Mouse (Mus musculus) midbrain, embryonic 11.5 days (tissue): ENCODE measurements around the gene Pkmyt1. TPM values are rescaled to one million over a fixed set of nuclear protein-coding genes. Genes with fewer than 3 reads are reported as not detected.
A peak's percentile ranks its signal among the peaks of the same experiment; 100 is the strongest.

Source experiments
- ATAC-seq: fragments of 200-750 bp; cut with Nextera tagmentation; 2 replicates; pipeline ENCODE4 v1.8.0; 2017; ENCODE audit warnings: moderate TSS enrichment, moderate library complexity; ENCODE audit not compliant: low FRiP score
- DNase-seq: peaks from one replicate; pipeline ENCODE4 v3.0.0; 2015; ENCODE audit warnings: low spot score; ENCODE audit errors: missing footprints
- H3K27ac ChIP-seq: fragments of 300-500 bp; sonication (generic); 2 replicates; pipeline ENCODE4 v1.5.1; 2014; ENCODE audit warnings: low read depth, low read length
- H3K27me3 ChIP-seq: fragments of 300-500 bp; sonication (generic); 2 replicates; pipeline ENCODE4 v1.6.1; 2014; ENCODE audit warnings: mild to moderate bottlenecking, low read length, moderate library complexity, mixed read lengths; ENCODE audit not compliant: control insufficient read depth, insufficient read depth
- H3K36me3 ChIP-seq: fragments of 300-500 bp; sonication (generic); 2 replicates; pipeline ENCODE4 v1.6.1; 2014; ENCODE audit warnings: mild to moderate bottlenecking, low read length, moderate library complexity, mixed read lengths; ENCODE audit not compliant: control insufficient read depth, insufficient read depth
- H3K4me1 ChIP-seq: fragments of 300-500 bp; sonication (generic); 2 replicates; pipeline ENCODE4 v1.6.1; 2014; ENCODE audit warnings: low read length; ENCODE audit not compliant: control insufficient read depth, insufficient read depth
- H3K4me2 ChIP-seq: fragments of 300-500 bp; sonication (generic); 2 replicates; pipeline ENCODE4 v1.6.1; 2014; ENCODE audit warnings: mild to moderate bottlenecking, moderate library complexity
- H3K4me3 ChIP-seq: fragments of 300-500 bp; sonication (generic); 2 replicates; pipeline ENCODE4 v1.5.1; 2014; ENCODE audit warnings: low read depth, low read length
- H3K9ac ChIP-seq: fragments of 300-500 bp; sonication (generic); 2 replicates; pipeline ENCODE4 v1.6.1; 2014; ENCODE audit warnings: low read length
- H3K9me3 ChIP-seq: fragments of 300-500 bp; sonication (generic); 2 replicates; pipeline ENCODE4 v1.6.1; 2016; ENCODE audit warnings: low read length; ENCODE audit not compliant: control insufficient read depth
- WGBS: fragments of 180-500 bp; shearing (Covaris S2); extraction: QIAGEN DNeasy Blood & Tissue Kit; methylation state at CpG from one replicate; pipeline ENCODE4 v1.1.7; 2014; 5-methylcytosine and 5-hydroxymethylcytosine counted together
- polyA plus RNA-seq: library from polyadenylated mRNA; unstranded; fragments of >200 nt; fragmentation: Nextera tagmentation; extraction: Ambion mirVana; gene quantifications from 2 replicates; pipeline ENCODE4 v1.2.1, GENCODE M21; 2014

Gene Pkmyt1
- polyA plus RNA-seq, 1 experiment from 2014 or later = 33.7 TPM

GRCm38 (mm10) chr17:23734341-23734740 is 8.2 kb downstream of the Pkmyt1 start:
- no peak overlapping the region for H3K9ac ChIP-seq
- H3K4me2 ChIP-seq = no peak overlapping the region
- no peak overlapping the region for H3K27ac ChIP-seq
- WGBS = 100% methylated on average over 1 of the region's 1 CpGs
- no peaks in the 10 kb centered on the region; the same call in 1 of the 2 replicates for H3K36me3 ChIP-seq
- ATAC-seq = no peak
- peak; percentile 53 for DNase-seq
- H3K27me3 ChIP-seq = no peaks in the 10 kb centered on the region
- peaks cover 4% of the 10 kb centered on the region for H3K4me1 ChIP-seq
- H3K9me3 ChIP-seq = no peaks in the 10 kb centered on the region
- no peak overlapping the region for H3K4me3 ChIP-seq

GRCm38 (mm10) chr17:23737493-23738445 is 11.6 kb downstream of the Pkmyt1 start:
- 0 out of 2 replicates have a peak overlapping the region, but pooled peaks have one; percentile 66 for H3K4me3 ChIP-seq
- no peaks in the 10 kb centered on the region for H3K9me3 ChIP-seq
- no peak overlapping the region for H3K27ac ChIP-seq
- WGBS = 67% methylated on average over 15 of the region's 15 CpGs
- peak; percentile 78 for DNase-seq
- no peak for ATAC-seq
- no peaks in the 10 kb centered on the region; the same call in 1 of the 2 replicates for H3K36me3 ChIP-seq
- peaks cover 8% of the 10 kb centered on the region for H3K4me1 ChIP-seq
- no peak overlapping the region for H3K9ac ChIP-seq
- no peak overlapping the region; the same call in 1 of the 2 replicates for H3K4me2 ChIP-seq
- H3K27me3 ChIP-seq = peaks cover 24% of the 10 kb centered on the region

- H3K27ac ChIP-seq = 0 out of 2 replicates have a peak overlapping the region, but pooled peaks have one; percentile 54
- DNase-seq (no peak), ATAC-seq (no peak)
- peaks cover 34% of the 10 kb centered on the region for H3K27me3 ChIP-seq
- H3K9me3 ChIP-seq = no peaks in the 10 kb centered on the region
- H3K4me1 ChIP-seq = peaks cover 8% of the 10 kb centered on the region
- H3K36me3 ChIP-seq = no peaks in the 10 kb centered on the region; the same call in 1 of the 2 replicates
- peak overlapping the region; percentile 66 for H3K4me3 ChIP-seq
- peak overlapping the region; percentile 68 for H3K9ac ChIP-seq
- 30% methylated on average over 2 of the region's 2 CpGs for WGBS
- peak overlapping the region; percentile 99 for H3K4me2 ChIP-seq
Measured at GRCm38 (mm10) chr17:23738836-23739201, 12.7 kb downstream of the Pkmyt1 start.

- peak overlapping the region; percentile 54 for H3K27ac ChIP-seq
- H3K36me3 ChIP-seq = no peaks in the 10 kb centered on the region; the same call in 1 of the 2 replicates
- H3K4me3 ChIP-seq = peak overlapping the region; percentile 66
- DNase-seq = peak; percentile 97
- H3K27me3 ChIP-seq = peaks cover 41% of the 10 kb centered on the region
- ATAC-seq = peak; percentile 65
- peaks cover 9% of the 10 kb centered on the region for H3K4me1 ChIP-seq
- peak overlapping the region; percentile 99 for H3K4me2 ChIP-seq
- under 1% methylated on average over 48 of the region's 48 CpGs for WGBS
- no peaks in the 10 kb centered on the region for H3K9me3 ChIP-seq
- peak overlapping the region; percentile 68 for H3K9ac ChIP-seq
Measured at GRCm38 (mm10) chr17:23739202-23740135, 13.3 kb downstream of the Pkmyt1 start.

- H3K27me3 ChIP-seq = peaks cover 48% of the 10 kb centered on the region
- under 1% methylated on average over 46 of the region's 46 CpGs for WGBS
Measured at GRCm38 (mm10) chr17:23740136-23740584, 14.0 kb downstream of the Pkmyt1 start.

DNA sequence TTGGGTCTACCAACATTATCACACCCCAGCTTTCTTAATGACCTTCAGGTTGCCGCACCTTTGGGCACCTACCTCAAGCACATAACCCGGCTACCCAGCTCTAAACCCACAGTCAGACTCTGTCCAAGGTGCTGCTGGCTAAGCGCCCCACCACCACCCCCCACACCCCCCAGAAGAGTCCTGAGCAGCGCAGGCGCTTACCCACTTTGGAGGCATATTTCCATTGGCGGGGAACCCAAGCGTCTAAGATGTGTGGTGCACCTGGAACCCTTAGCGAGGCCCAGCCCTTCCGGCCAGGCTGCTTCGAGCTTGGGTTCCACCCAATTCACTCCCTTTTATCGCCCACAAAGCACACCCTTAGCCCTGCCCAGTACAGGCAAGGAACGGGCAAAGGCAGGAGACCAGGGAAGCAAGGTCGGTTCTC is 14.5 kb downstream of the Pkmyt1 start, which contains the start of gene Paqr4:
Paqr4 (minus strand) TSS at position 270 of the 424 bp plus-strand sequence.
- Histone ChIP-seq H3K4me3 (peak within 1 kb of the TSS; percentile 66), H3K4me1 (peaks cover 13% of the 10 kb centered on the region), H3K9ac (peak within 1 kb of the TSS; percentile 68), H3K9me3 (no peaks in the 10 kb centered on the region), H3K27ac (peak within 1 kb of the TSS; percentile 54), H3K27me3 (peaks cover 52% of the 10 kb centered on the region), H3K4me2 (peak within 1 kb of the TSS; percentile 99), H3K36me3 (no peaks in the 10 kb centered on the region; the same call in 1 of the 2 replicates)
- WGBS = 9% methylated on average over 13 of the region's 13 CpGs
- no peak; the same call in none of the 2 replicates for ATAC-seq
- DNase-seq = no peak

More at GRCm38 (mm10) chr17:23740136-23740584, 14.0 kb downstream of the Pkmyt1 start:
- DNase-seq = no peak
- Histone ChIP-seq H3K27ac (peak overlapping the region; percentile 54), H3K4me2 (peak overlapping the region; percentile 99), H3K9ac (peak overlapping the region; percentile 68), H3K9me3 (no peaks in the 10 kb centered on the region), H3K4me1 (peaks cover 10% of the 10 kb centered on the region), H3K36me3 (no peaks in the 10 kb centered on the region; the same call in 1 of the 2 replicates), H3K4me3 (peak overlapping the region; percentile 66)
- peak; percentile 86 for ATAC-seq

DNA sequence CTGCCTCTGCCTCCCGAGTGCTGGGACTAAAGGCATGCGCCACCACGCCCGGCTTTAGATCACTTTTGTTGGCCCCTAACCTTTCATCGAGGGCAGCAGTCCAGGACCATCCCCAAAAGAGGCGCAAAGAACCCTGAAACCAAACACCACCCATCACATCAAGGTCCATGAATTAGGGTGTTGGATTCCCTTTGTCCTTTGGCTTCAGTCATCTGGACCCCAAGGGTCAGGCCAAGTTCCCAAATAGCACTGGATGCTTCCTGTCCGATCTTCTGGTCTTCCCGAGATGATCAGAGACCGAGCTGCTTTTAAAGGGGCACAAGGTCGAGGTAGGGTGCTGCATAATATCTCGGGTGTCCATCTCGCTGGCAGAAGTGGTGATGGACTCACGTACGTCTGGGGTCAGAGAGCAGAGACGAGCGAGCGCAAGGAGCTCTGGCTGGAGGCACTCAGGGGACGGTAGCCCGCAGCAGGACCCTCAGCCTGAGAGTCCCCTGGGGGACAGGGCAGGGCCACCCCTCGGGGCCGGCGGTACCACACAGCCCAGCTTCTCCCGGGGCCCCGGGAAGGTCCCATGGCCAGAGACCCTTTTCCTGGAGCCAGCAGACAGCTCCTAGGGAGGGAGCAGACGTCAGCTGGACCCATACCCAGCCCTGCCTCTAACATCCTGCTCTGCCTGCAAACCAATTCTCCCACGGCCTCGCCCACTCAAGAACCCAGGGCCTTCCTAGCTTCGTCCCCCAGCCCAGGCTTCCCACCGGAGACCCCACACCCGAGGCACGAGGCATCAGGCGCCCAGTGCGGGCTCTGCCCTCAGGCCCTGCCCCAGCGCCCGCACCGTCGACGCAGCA is 15.4 kb downstream of the Pkmyt1 start:
- DNase-seq (peak; percentile 85), ATAC-seq (no peak)
- Histone ChIP-seq H3K4me2 (no peak overlapping the region), H3K4me1 (peaks cover 18% of the 10 kb centered on the region), H3K9ac (no peak overlapping the region), H3K36me3 (no peaks in the 10 kb centered on the region), H3K27me3 (peaks cover 62% of the 10 kb centered on the region), H3K4me3 (no peak overlapping the region), H3K27ac (no peak overlapping the region), H3K9me3 (no peaks in the 10 kb centered on the region)
- 47% methylated on average over 38 of the region's 38 CpGs for WGBS
